ENCODE assay signal across 9 mouse cellular contexts in the genomic region with DNA sequence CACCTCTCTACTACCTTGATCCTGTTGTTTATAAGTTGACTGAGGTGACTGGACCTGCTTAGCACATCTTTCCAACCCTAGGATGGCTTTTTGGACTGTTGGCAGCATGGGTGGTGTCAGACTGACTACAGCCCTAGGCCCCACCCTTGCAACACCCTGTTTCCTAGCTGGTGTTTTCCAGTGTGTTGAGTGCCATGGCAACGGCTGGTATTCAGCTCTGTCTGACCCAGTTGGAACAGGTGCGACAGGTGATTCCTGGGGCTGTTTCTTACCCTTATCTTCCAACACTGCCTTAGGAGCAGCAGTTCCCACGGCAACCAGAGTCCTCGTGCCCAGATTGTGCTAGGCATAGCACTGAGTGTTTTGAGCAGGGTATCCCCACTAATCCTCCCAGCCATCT. TPM values are rescaled to one million over a fixed set of nuclear protein-coding genes. Genes with fewer than 3 reads are reported as not detected.
DNase-seq lines count a peak whose midpoint lies in the region; ATAC-seq and TF ChIP-seq lines count a peak whose summit lies in the region.
"Had no signal": no experiment of that assay in that cellular context is flagged by ENCODE, and none has a peak within 500 bp of the region (broad histone marks: within the 10 kb centered on the region; RNA-seq: fewer than 3 reads in every experiment).

No protein-coding gene starts in this region.

- WGBS in heart, embryonic 10.5 days: 67% methylated on average over 4 of the region's 4 CpGs
- 53% methylated on average over 4 of the region's 4 CpGs for WGBS in forebrain, postnatal 0 days
- WGBS in lung, embryonic 16.5 days: 47% methylated on average over 4 of the region's 4 CpGs

- H3K4me1 ChIP-seq in heart, embryonic 10.5 days: peaks cover 64% of the 10 kb centered on the region
- H3K4me1 ChIP-seq in forebrain, postnatal 0 days (ENCODE audit: insufficient read depth): peaks cover 25% of the 10 kb centered on the region
- H3K4me1 ChIP-seq in lung, embryonic 16.5 days (replicated peaks; ENCODE audit: control insufficient read depth, insufficient read depth, low read length): peaks cover 70% of the 10 kb centered on the region

- H3K9me3 ChIP-seq in heart, embryonic 10.5 days: no peaks in the 10 kb centered on the region
- no peaks in the 10 kb centered on the region for H3K9me3 ChIP-seq in forebrain, postnatal 0 days (ENCODE audit: low read length)
- no peaks in the 10 kb centered on the region for H3K9me3 ChIP-seq in lung, embryonic 16.5 days (ENCODE audit: control insufficient read depth, low read length)

- no peak for DNase-seq in heart, embryonic 10.5 days (ENCODE audit: low spot score)
- no peak for DNase-seq in heart, adult 9 months (ENCODE audit: low spot score in 2 of 2)
- DNase-seq in ES-CJ7 (ENCODE audit: low read depth, low spot score): peak; percentile 47
- peak; percentile 8 for DNase-seq in forebrain, postnatal 0 days
- no peak for DNase-seq in adrenal gland, postnatal 36 days
- no peak for DNase-seq in right cerebral cortex, postnatal 36 days (ENCODE audit: low spot score in 2 of 2)
- DNase-seq in spleen, adult 12 weeks (ENCODE audit: low spot score): no peak

- peak overlapping the region; percentile 89; the same call in 1 of the 2 replicates for H3K27ac ChIP-seq in heart, embryonic 10.5 days
- H3K27ac ChIP-seq in forebrain, postnatal 0 days (ENCODE audit: low read depth, low read length): no peak overlapping the region
- H3K27ac ChIP-seq in lung, embryonic 16.5 days (ENCODE audit: low read length): peak overlapping the region; percentile 98
- H3K27ac ChIP-seq: liver, embryonic 14.5 days had no signal

- 0 out of 2 replicates have a peak overlapping the region, but pooled peaks have one; percentile 10 for H3K9ac ChIP-seq in forebrain, postnatal 0 days
- peak overlapping the region; percentile 92; the same call in 1 of the 2 replicates for H3K9ac ChIP-seq in lung, embryonic 16.5 days (ENCODE audit: low read length)
- H3K9ac ChIP-seq: liver, embryonic 14.5 days had no signal

- H3K27me3 ChIP-seq in heart, embryonic 10.5 days (ENCODE audit: insufficient read depth, poor library complexity, severe bottlenecking): no peaks in the 10 kb centered on the region
- H3K27me3 ChIP-seq in forebrain, postnatal 0 days (ENCODE audit: insufficient read depth, low read length): no peaks in the 10 kb centered on the region
- H3K27me3 ChIP-seq in lung, embryonic 16.5 days (ENCODE audit: control insufficient read depth, insufficient read depth, low read depth, low read length): no peaks in the 10 kb centered on the region

- TF ChIP-seq CTCF in forebrain, postnatal 0 days (IDR thresholded peaks at IDR 0.05; ENCODE audit: low read depth): no peak

- ATAC-seq in forebrain, postnatal 0 days: no peak
- ATAC-seq in lung, embryonic 16.5 days (ENCODE audit: low read depth): no peak

- H3K36me3 ChIP-seq in heart, embryonic 10.5 days: 0 out of 2 replicates have a peak, but pooled peaks cover 2% of the 10 kb centered on the region
- H3K36me3 ChIP-seq in forebrain, postnatal 0 days (ENCODE audit: insufficient read depth): no peaks in the 10 kb centered on the region
- H3K36me3 ChIP-seq in lung, embryonic 16.5 days (ENCODE audit: control insufficient read depth, insufficient read depth, low read length): no peaks in the 10 kb centered on the region

- peak overlapping the region; percentile 76 for H3K4me2 ChIP-seq in forebrain, postnatal 0 days (ENCODE audit: low read depth)
- H3K4me2 ChIP-seq in lung, embryonic 16.5 days (ENCODE audit: low read depth, low read length): peak overlapping the region; percentile 87

- H3K4me3 ChIP-seq in heart, embryonic 10.5 days: no peak overlapping the region
- H3K4me3 ChIP-seq in forebrain, postnatal 0 days (ENCODE audit: low read depth, low read length): 0 out of 2 replicates have a peak overlapping the region, but pooled peaks have one; percentile 9
- H3K4me3 ChIP-seq in lung, embryonic 16.5 days (ENCODE audit: low read length): peak overlapping the region; percentile 87

RNA-seq across cellular contexts. Expression of gene Fam102a, which starts 3.3 kb away (rescaled TPM):
- 5.9 and 8.3 TPM in 2 replicates for polyA plus RNA-seq in heart, embryonic 10.5 days (2016; fragmentation: Nextera tagmentation; extraction: Ambion mirVana)
- 17.6 and 19.7 TPM in 2 replicates for total RNA-seq in forebrain, postnatal 0 days (2014; rRNA removed)
- 7.2 and 7.5 TPM in 2 replicates for polyA plus RNA-seq in forebrain, postnatal 0 days (2015; fragmentation: Nextera tagmentation; extraction: Ambion mirVana)
- polyA plus RNA-seq in lung, embryonic 16.5 days (2015; fragmentation: Nextera tagmentation; extraction: Ambion mirVana): 11.9 and 12.7 TPM in 2 replicates
- 10 to 100 TPM; 21.5 to 34.8 TPM for total RNA-seq in adrenal gland, postnatal 36 days (2021)

RNA-seq across cellular contexts. Expression of gene Dpm2, which starts 32.2 kb away (rescaled TPM):
- 87.4 and 92.5 TPM in 2 replicates for polyA plus RNA-seq in heart, embryonic 10.5 days (2016; fragmentation: Nextera tagmentation; extraction: Ambion mirVana)
- 59.2 and 60.5 TPM in 2 replicates for total RNA-seq in forebrain, postnatal 0 days (2014; rRNA removed)
- 142 and 152 TPM in 2 replicates for polyA plus RNA-seq in forebrain, postnatal 0 days (2015; fragmentation: Nextera tagmentation; extraction: Ambion mirVana)
- polyA plus RNA-seq in lung, embryonic 16.5 days (2015; fragmentation: Nextera tagmentation; extraction: Ambion mirVana): 106 and 109 TPM in 2 replicates
- total RNA-seq in adrenal gland, postnatal 36 days (2021): 10 to 100 TPM; 60.5 to 61.1 TPM

RNA-seq across cellular contexts. Expression of gene Pip5kl1, which starts 36.1 kb away (rescaled TPM):
- 0.43 and 1.1 TPM in 2 replicates for polyA plus RNA-seq in heart, embryonic 10.5 days (2016; fragmentation: Nextera tagmentation; extraction: Ambion mirVana)
- 6.4 and 11.8 TPM in 2 replicates for total RNA-seq in forebrain, postnatal 0 days (2014; rRNA removed)
- polyA plus RNA-seq in forebrain, postnatal 0 days (2015; fragmentation: Nextera tagmentation; extraction: Ambion mirVana): 5.6 and 8.2 TPM in 2 replicates
- polyA plus RNA-seq in lung, embryonic 16.5 days (2015; fragmentation: Nextera tagmentation; extraction: Ambion mirVana): 0.15 and 0.34 TPM in 2 replicates
- total RNA-seq in adrenal gland, postnatal 36 days (2021): not detected

RNA-seq across cellular contexts. Expression of gene 9430097D07Rik, which starts 37.0 kb away (rescaled TPM):
- 0.09 and 0.15 TPM in 2 replicates for polyA plus RNA-seq in heart, embryonic 10.5 days (2016; fragmentation: Nextera tagmentation; extraction: Ambion mirVana)
- total RNA-seq in forebrain, postnatal 0 days (2014; rRNA removed): 0.38 and 1.0 TPM in 2 replicates
- 0.26 and 0.45 TPM in 2 replicates for polyA plus RNA-seq in forebrain, postnatal 0 days (2015; fragmentation: Nextera tagmentation; extraction: Ambion mirVana)
- polyA plus RNA-seq in lung, embryonic 16.5 days (2015; fragmentation: Nextera tagmentation; extraction: Ambion mirVana): not detected in 2 replicates
- total RNA-seq in adrenal gland, postnatal 36 days (2021): not detected

RNA-seq across cellular contexts. Expression of gene St6galnac4, which starts 48.4 kb away (rescaled TPM):
- polyA plus RNA-seq in heart, embryonic 10.5 days (2016; fragmentation: Nextera tagmentation; extraction: Ambion mirVana): 39.8 and 49.0 TPM in 2 replicates
- 32.4 and 35.5 TPM in 2 replicates for total RNA-seq in forebrain, postnatal 0 days (2014; rRNA removed)
- 31.3 and 33.2 TPM in 2 replicates for polyA plus RNA-seq in forebrain, postnatal 0 days (2015; fragmentation: Nextera tagmentation; extraction: Ambion mirVana)
- polyA plus RNA-seq in lung, embryonic 16.5 days (2015; fragmentation: Nextera tagmentation; extraction: Ambion mirVana): 26.0 and 28.1 TPM in 2 replicates
- 10 to 100 TPM in 1 of 2 experiments, 1 to 10 TPM in 1; 7.9 to 11.0 TPM for total RNA-seq in adrenal gland, postnatal 36 days (2021)

Comparison
In these comparisons a context has a peak if more than half of its experiments do, and no peak if none do; other contexts are left out.
1. DNase-seq: peak in ES-CJ7 (single experiment) and forebrain, postnatal 0 days (single experiment); none in heart, embryonic 10.5 days (single experiment), heart, adult 9 months (0 of 2), adrenal gland, postnatal 36 days (0 of 2), right cerebral cortex, postnatal 36 days (0 of 2) and spleen, adult 12 weeks (single experiment).